Mouse (Mus musculus) limb, embryonic 11.5 days (tissue): ENCODE results near the gene Vmn1r43. TPM values are rescaled to one million over a fixed set of nuclear protein-coding genes. Genes with fewer than 3 reads are reported as not detected.
"Not testable (repeated sequence)": the region's sequence is repeated elsewhere in the genome, so short reads cannot be mapped to it uniquely, and the experiment has no call there.

Experiments used
- ATAC-seq: fragments of 200-750 bp; cut with Nextera tagmentation; 2 replicates; pipeline ENCODE4 v1.8.0; 2017; ENCODE audit warnings: low read depth; ENCODE audit not compliant: insufficient number of reproducible peaks, low FRiP score, low TSS enrichment
- DNase-seq: peaks from one replicate; pipeline ENCODE4 v3.0.0-alpha.2; 2015; ENCODE audit warnings: low spot score
- H3K27ac ChIP-seq: fragments of 300-500 bp; sonication (generic); replicated peaks from 2 replicates; pipeline ENCODE4 v1.5.1; 2014; ENCODE audit warnings: low read depth, mild to moderate bottlenecking, low read length
- H3K27me3 ChIP-seq: fragments of 300-500 bp; sonication (generic); 2 replicates; pipeline ENCODE4 v1.6.1; 2014; ENCODE audit warnings: mild to moderate bottlenecking, low read length, mixed read lengths; ENCODE audit not compliant: control insufficient read depth, insufficient read depth
- H3K36me3 ChIP-seq: fragments of 300-500 bp; sonication (generic); 2 replicates; pipeline ENCODE4 v1.6.1; 2014; ENCODE audit warnings: mild to moderate bottlenecking, low read length, moderate library complexity, mixed read lengths; ENCODE audit not compliant: control insufficient read depth, insufficient read depth
- H3K4me1 ChIP-seq: fragments of 300-500 bp; sonication (generic); 2 replicates; pipeline ENCODE4 v1.6.1; 2014; ENCODE audit warnings: low read length, mixed read lengths; ENCODE audit not compliant: control insufficient read depth, insufficient read depth
- H3K4me2 ChIP-seq: fragments of 300-500 bp; sonication (generic); 2 replicates; pipeline ENCODE4 v1.6.1; 2014; ENCODE audit warnings: low read depth, mild to moderate bottlenecking, moderate library complexity; ENCODE audit not compliant: severe bottlenecking
- H3K4me3 ChIP-seq: fragments of 300-500 bp; sonication (generic); 2 replicates; pipeline ENCODE4 v1.5.1; 2014; ENCODE audit warnings: low read depth, low read length
- H3K9ac ChIP-seq: fragments of 300-500 bp; sonication (generic); 2 replicates; pipeline ENCODE4 v1.6.1; 2014; ENCODE audit warnings: mild to moderate bottlenecking, low read length
- H3K9me3 ChIP-seq: fragments of 300-500 bp; sonication (generic); 2 replicates; pipeline ENCODE4 v1.6.1; 2016; ENCODE audit warnings: low read length; ENCODE audit not compliant: control insufficient read depth
- WGBS: fragments of 180-500 bp; shearing (Covaris S2); extraction: QIAGEN DNeasy Blood & Tissue Kit; methylation state at CpG from one replicate; pipeline ENCODE4 v1.1.7; 2014; 5-methylcytosine and 5-hydroxymethylcytosine counted together
- polyA plus RNA-seq: library from polyadenylated mRNA; unstranded; fragments of >200 nt; fragmentation: Nextera tagmentation; extraction: Ambion mirVana; gene quantifications from 2 replicates; pipeline ENCODE4 v1.2.1, GENCODE M21; 2014

Gene Vmn1r43
- not detected in 2 replicates for polyA plus RNA-seq

GRCm38 (mm10) chr6:89876313-89876712, at the start of gene Vmn1r43, which contains the start of gene Vmn1r42:
Vmn1r43 (minus strand) TSS chr6:89876413.
Vmn1r42 (minus strand) TSS chr6:89876413.
- H3K27me3 ChIP-seq, H3K9ac ChIP-seq, H3K9me3 ChIP-seq, DNase-seq, ATAC-seq, H3K4me1 ChIP-seq, H3K36me3 ChIP-seq, H3K27ac ChIP-seq, H3K4me3 ChIP-seq, H3K4me2 ChIP-seq: not testable (repeated sequence)
- 79% methylated on average over 3 of the region's 3 CpGs for WGBS

DNA sequence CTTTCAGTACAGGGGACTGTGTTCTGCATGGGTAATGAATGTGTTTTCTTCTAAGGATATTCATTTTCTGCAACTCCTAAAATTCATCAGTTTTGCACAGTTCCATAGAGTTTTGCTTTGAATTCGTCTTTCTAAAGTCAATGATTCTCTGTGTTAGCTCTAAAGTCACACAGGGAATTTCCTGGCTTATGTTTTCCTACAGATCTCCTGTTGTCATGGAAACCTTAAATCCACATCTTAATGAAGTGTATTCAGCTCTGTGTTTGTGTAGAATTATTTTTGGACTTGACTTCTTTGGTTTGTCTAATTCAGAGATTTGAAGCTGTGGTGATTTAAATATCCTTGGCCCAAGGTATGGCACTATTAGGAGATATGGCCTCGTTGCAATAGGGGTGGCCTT, 7.6 kb upstream of the Vmn1r43 start:
- Histone ChIP-seq H3K9me3 (no peaks in the 10 kb centered on the region), H3K4me1 (no peaks in the 10 kb centered on the region), H3K36me3 (no peaks in the 10 kb centered on the region), H3K4me3 (no peak overlapping the region), H3K27me3 (no peaks in the 10 kb centered on the region), H3K27ac (no peak overlapping the region), H3K9ac (no peak overlapping the region), H3K4me2 (no peak overlapping the region)
- no peak for ATAC-seq
- DNase-seq: no peak
- WGBS: 62% methylated on average over 2 of the region's 2 CpGs

DNA sequence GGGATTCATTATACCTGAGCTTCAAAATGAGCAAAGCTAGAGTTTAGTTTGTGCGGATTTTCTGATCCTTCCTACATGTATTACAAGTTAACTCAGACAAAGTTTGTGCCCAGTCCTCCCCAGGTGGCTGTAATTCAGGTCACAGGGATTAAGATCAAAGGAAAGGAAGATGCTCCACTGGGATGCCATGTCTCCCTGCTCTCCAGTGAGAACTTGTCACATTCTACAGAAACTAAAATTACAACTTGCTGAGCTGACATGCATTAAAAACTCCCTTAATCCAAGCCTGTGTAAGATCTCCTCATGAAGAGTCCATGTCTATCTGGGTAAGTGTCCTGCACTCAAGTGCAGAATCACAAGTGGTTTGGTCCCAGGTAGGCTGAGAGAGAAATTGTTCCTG, 7.1 kb upstream of the Vmn1r43 start, which contains the start of gene Vmn1r44:
TSS of gene Vmn1r44 (plus strand) at position 301 of the 400 bp plus-strand sequence.
- no peak for DNase-seq
- H3K27me3 ChIP-seq: no peaks in the 10 kb centered on the region
- H3K9me3 ChIP-seq: no peaks in the 10 kb centered on the region
- H3K4me1 ChIP-seq: no peaks in the 10 kb centered on the region
- WGBS: 87% methylated on average over 1 of the region's 1 CpGs
- no peak within 1 kb of the TSS for H3K9ac ChIP-seq
- no peak within 1 kb of the TSS for H3K27ac ChIP-seq
- no peak within 1 kb of the TSS for H3K4me3 ChIP-seq
- no peak within 1 kb of the TSS for H3K4me2 ChIP-seq
- no peaks in the 10 kb centered on the region for H3K36me3 ChIP-seq
- ATAC-seq: no peak

GRCm38 (mm10) chr6:89880867-89881266, 4.7 kb upstream of the Vmn1r43 start:
- no peak overlapping the region for H3K4me2 ChIP-seq
- no peak overlapping the region for H3K4me3 ChIP-seq
- DNase-seq: no peak
- no peak for ATAC-seq
- H3K4me1 ChIP-seq: no peaks in the 10 kb centered on the region
- no peaks in the 10 kb centered on the region for H3K36me3 ChIP-seq
- H3K9ac ChIP-seq: no peak overlapping the region
- no peaks in the 10 kb centered on the region for H3K27me3 ChIP-seq
- H3K9me3 ChIP-seq: no peaks in the 10 kb centered on the region
- H3K27ac ChIP-seq: no peak overlapping the region

DNA sequence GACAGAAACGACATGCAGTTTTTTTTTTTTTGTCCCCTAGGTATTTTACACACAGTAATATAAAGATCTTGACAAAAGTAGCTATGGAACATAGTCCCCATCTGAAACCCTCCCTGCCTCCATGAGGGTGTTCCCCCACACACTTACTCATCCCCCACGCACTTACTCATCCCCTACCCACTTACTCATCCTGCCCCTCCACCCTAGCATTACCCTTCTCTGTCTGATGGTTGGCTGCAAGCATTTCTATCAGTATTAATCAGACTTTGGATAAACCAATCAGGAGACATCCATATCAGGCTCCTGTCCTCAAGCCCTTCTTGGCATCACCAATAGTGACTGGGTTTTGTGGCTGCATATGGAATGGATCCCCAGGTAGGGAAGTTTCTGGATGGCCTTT, 750 bp upstream of the Vmn1r43 start:
- ATAC-seq (no peak), DNase-seq (no peak)
- Histone ChIP-seq H3K9ac (no peak overlapping the region), H3K9me3 (no peaks in the 10 kb centered on the region), H3K4me1 (no peaks in the 10 kb centered on the region), H3K4me3 (no peak overlapping the region), H3K4me2 (no peak overlapping the region), H3K27ac (no peak overlapping the region), H3K27me3 (no peaks in the 10 kb centered on the region), H3K36me3 (no peaks in the 10 kb centered on the region)
- WGBS: 87% methylated on average over 2 of the region's 2 CpGs

- no peaks in the 10 kb centered on the region for H3K36me3 ChIP-seq
- no peak for DNase-seq
- no peaks in the 10 kb centered on the region for H3K4me1 ChIP-seq
- 94% methylated on average over 2 of the region's 2 CpGs for WGBS
- H3K9me3 ChIP-seq: no peaks in the 10 kb centered on the region; the same call in 1 of the 2 replicates
- no peak overlapping the region for H3K4me3 ChIP-seq
- H3K27ac ChIP-seq: no peak overlapping the region
- no peak overlapping the region for H3K9ac ChIP-seq
- no peak for ATAC-seq
- H3K27me3 ChIP-seq: no peaks in the 10 kb centered on the region
- H3K4me2 ChIP-seq: no peak overlapping the region
Observed at GRCm38 (mm10) chr6:89867976-89868375, 8.2 kb downstream of the Vmn1r43 start.

GRCm38 (mm10) chr6:89867276-89867675, 8.9 kb downstream of the Vmn1r43 start:
- DNase-seq (no peak), ATAC-seq (no peak)
- WGBS: 93% methylated on average over 2 of the region's 2 CpGs
- H3K36me3 ChIP-seq: no peaks in the 10 kb centered on the region
- H3K4me1 ChIP-seq: no peaks in the 10 kb centered on the region
- no peaks in the 10 kb centered on the region for H3K27me3 ChIP-seq
- no peak overlapping the region for H3K4me2 ChIP-seq
- H3K4me3 ChIP-seq: no peak overlapping the region
- H3K9me3 ChIP-seq: peaks cover under 1% of the 10 kb centered on the region; the same call in 1 of the 2 replicates
- no peak overlapping the region for H3K9ac ChIP-seq
- no peak overlapping the region for H3K27ac ChIP-seq

DNA sequence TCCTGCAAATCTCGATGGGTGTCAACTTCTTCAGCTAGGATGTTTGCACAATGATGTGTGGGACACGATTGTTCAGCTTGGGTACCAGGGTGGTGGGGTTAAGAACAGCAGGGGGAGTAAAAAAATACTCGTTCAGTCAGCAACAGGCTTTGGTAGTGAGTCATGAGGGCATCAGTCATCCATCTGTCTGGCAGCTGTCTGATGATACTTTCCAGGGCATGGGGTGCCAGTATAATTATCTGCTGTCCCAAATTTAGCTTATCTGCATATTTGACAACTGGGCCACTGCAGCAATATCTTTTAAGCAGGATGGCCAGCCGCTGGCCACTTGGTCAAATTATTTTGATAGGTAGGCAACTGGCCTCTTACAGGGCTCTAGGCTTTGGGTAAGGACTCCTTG, 12.4 kb downstream of the Vmn1r43 start:
- H3K27me3 ChIP-seq: no peaks in the 10 kb centered on the region
- no peak overlapping the region for H3K4me2 ChIP-seq
- no peak overlapping the region for H3K4me3 ChIP-seq
- H3K27ac ChIP-seq: no peak overlapping the region
- H3K4me1 ChIP-seq: no peaks in the 10 kb centered on the region
- peaks cover 2% of the 10 kb centered on the region; the same call in 1 of the 2 replicates for H3K9me3 ChIP-seq
- ATAC-seq: no peak
- no peak for DNase-seq
- no peaks in the 10 kb centered on the region for H3K36me3 ChIP-seq
- H3K9ac ChIP-seq: no peak overlapping the region
- 75% methylated on average over 4 of the region's 4 CpGs for WGBS

DNA sequence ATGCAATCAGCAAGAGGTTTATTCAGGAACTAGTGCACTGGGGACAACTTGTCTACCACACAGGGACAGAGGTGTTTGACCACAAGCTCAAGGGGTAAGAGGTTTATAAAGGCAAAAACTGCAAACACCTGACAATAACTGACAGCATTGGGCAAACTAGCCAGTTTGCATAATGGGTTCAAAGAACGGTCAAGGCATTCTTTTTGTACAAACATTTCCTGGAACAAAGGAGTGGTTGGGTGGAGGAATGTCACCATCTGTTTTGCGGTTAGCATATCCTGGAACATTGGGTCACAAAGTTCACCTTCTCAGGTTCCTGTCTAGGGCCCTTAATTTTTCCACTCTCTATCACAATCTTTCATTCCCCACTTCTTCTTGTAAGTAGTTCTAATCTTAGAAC, 16.4 kb downstream of the Vmn1r43 start:
- H3K36me3 ChIP-seq: no peaks in the 10 kb centered on the region
- H3K27ac ChIP-seq: no peak overlapping the region
- H3K9ac ChIP-seq: no peak overlapping the region
- ATAC-seq: no peak
- H3K4me3 ChIP-seq: no peak overlapping the region
- H3K4me1 ChIP-seq: no peaks in the 10 kb centered on the region
- H3K27me3 ChIP-seq: no peaks in the 10 kb centered on the region
- no peak overlapping the region for H3K4me2 ChIP-seq
- peaks cover 5% of the 10 kb centered on the region; the same call in 1 of the 2 replicates for H3K9me3 ChIP-seq
- WGBS: 86% methylated on average over 2 of the region's 2 CpGs
- no peak for DNase-seq
